Mouse (Mus musculus): Measurements from ENCODE around the gene Slc25a11. TPM values are rescaled to one million over a fixed set of nuclear protein-coding genes. Genes with fewer than 3 reads are reported as not detected.

The Slc25a11 gene
- total and polyA plus RNA-seq, 2 experiments from 2014 or later, result 154 to 168 TPM

- H3K27me3 ChIP-seq (ENCODE audit: insufficient read depth, low read length), result no peaks in the 10 kb centered on the region
- no peak overlapping the region for H3K9ac ChIP-seq (replicated peaks; ENCODE audit: low read length)
- H3K36me3 ChIP-seq (ENCODE audit: insufficient read depth, low read length), result peaks cover 16% of the 10 kb centered on the region
- H3K4me1 ChIP-seq (ENCODE audit: insufficient read depth, low read length), result no peaks in the 10 kb centered on the region
- whole genome bisulfite sequencing, result 54% methylated on average over 11 of the region's 11 CpGs
- H3K9me3 ChIP-seq (ENCODE audit: low read length), result no peaks in the 10 kb centered on the region
- H3K27ac ChIP-seq, result no peak overlapping the region
- TF ChIP-seq CTCF (IDR thresholded peaks at IDR 0.05; ENCODE audit: low read depth), result no peak
- H3K4me3 ChIP-seq (ENCODE audit: low read length), result no peak overlapping the region
- ATAC-seq, result no peak
- no peak overlapping the region for H3K4me2 ChIP-seq (ENCODE audit: low read depth, low read length)
- no peak for DNase-seq (ENCODE audit: low spot score)
Measured at GRCm38 (mm10) chr11:70674501-70674900, 27.2 kb upstream of the Slc25a11 start.

- DNase-seq (ENCODE audit: low spot score) (no peak), ATAC-seq (no peak)
- no peaks in the 10 kb centered on the region for H3K4me1 ChIP-seq (ENCODE audit: insufficient read depth, low read length)
- H3K9me3 ChIP-seq (ENCODE audit: low read length), result no peaks in the 10 kb centered on the region
- 57% methylated on average over 6 of the region's 6 CpGs for WGBS
- no peak overlapping the region for H3K4me2 ChIP-seq (ENCODE audit: low read depth, low read length)
- H3K36me3 ChIP-seq (ENCODE audit: insufficient read depth, low read length), result peaks cover 16% of the 10 kb centered on the region
- H3K27me3 ChIP-seq (ENCODE audit: insufficient read depth, low read length), result no peaks in the 10 kb centered on the region
- H3K27ac ChIP-seq, result no peak overlapping the region
- TF ChIP-seq CTCF (IDR thresholded peaks at IDR 0.05; ENCODE audit: low read depth), result no peak
- H3K4me3 ChIP-seq (ENCODE audit: low read length), result no peak overlapping the region
- no peak overlapping the region for H3K9ac ChIP-seq (replicated peaks; ENCODE audit: low read length)
Measured at GRCm38 (mm10) chr11:70674014-70674413, 26.7 kb upstream of the Slc25a11 start.

- H3K4me1 ChIP-seq (ENCODE audit: insufficient read depth, low read length), result peaks cover 4% of the 10 kb centered on the region; the same call in 1 of the 2 replicates
- WGBS, result 83% methylated on average over 16 of the region's 16 CpGs
- H3K27ac ChIP-seq, result no peak overlapping the region
- no peak for ATAC-seq
- no peaks in the 10 kb centered on the region for H3K9me3 ChIP-seq (ENCODE audit: low read length)
- H3K9ac ChIP-seq (replicated peaks; ENCODE audit: low read length), result no peak overlapping the region; the same call in 1 of the 2 replicates
- H3K4me2 ChIP-seq (ENCODE audit: low read depth, low read length), result no peak overlapping the region
- H3K27me3 ChIP-seq (ENCODE audit: insufficient read depth, low read length), result no peaks in the 10 kb centered on the region
- no peak overlapping the region for H3K4me3 ChIP-seq (ENCODE audit: low read length)
- DNase-seq (ENCODE audit: low spot score), result no peak
- no peak for TF ChIP-seq CTCF (IDR thresholded peaks at IDR 0.05; ENCODE audit: low read depth)
- H3K36me3 ChIP-seq (ENCODE audit: insufficient read depth, low read length), result peaks cover 8% of the 10 kb centered on the region; the same call in 1 of the 2 replicates
Measured at GRCm38 (mm10) chr11:70671333-70672047, 24.2 kb upstream of the Slc25a11 start.

- Histone ChIP-seq H3K9ac (replicated peaks; ENCODE audit: low read length) (peak overlapping the region; percentile 73), H3K4me2 (ENCODE audit: low read depth, low read length) (peak overlapping the region; percentile 92), H3K36me3 (ENCODE audit: insufficient read depth, low read length) (peaks cover 2% of the 10 kb centered on the region; the same call in 1 of the 2 replicates), H3K27me3 (ENCODE audit: insufficient read depth, low read length) (no peaks in the 10 kb centered on the region), H3K4me3 (ENCODE audit: low read length) (peak overlapping the region; percentile 58), H3K27ac (peak overlapping the region; percentile 98), H3K4me1 (ENCODE audit: insufficient read depth, low read length) (peaks cover 4% of the 10 kb centered on the region; the same call in 1 of the 2 replicates), H3K9me3 (ENCODE audit: low read length) (no peaks in the 10 kb centered on the region)
- DNase-seq (ENCODE audit: low spot score) (no peak), ATAC-seq (no peak)
- TF ChIP-seq CTCF (IDR thresholded peaks at IDR 0.05; ENCODE audit: low read depth), result no peak
- WGBS, result 37% methylated on average over 14 of the region's 14 CpGs
Measured at GRCm38 (mm10) chr11:70670483-70670882, 23.2 kb upstream of the Slc25a11 start.

- peak; percentile 83 for DNase-seq (ENCODE audit: low spot score)
- under 1% methylated on average over 31 of the region's 31 CpGs for WGBS
- peak overlapping the region; percentile 98 for H3K27ac ChIP-seq
- H3K4me1 ChIP-seq (ENCODE audit: insufficient read depth, low read length), result peaks cover 4% of the 10 kb centered on the region; the same call in 1 of the 2 replicates
- peak overlapping the region; percentile 58 for H3K4me3 ChIP-seq (ENCODE audit: low read length)
- no peaks in the 10 kb centered on the region for H3K27me3 ChIP-seq (ENCODE audit: insufficient read depth, low read length)
- no peaks in the 10 kb centered on the region for H3K9me3 ChIP-seq (ENCODE audit: low read length)
- peak overlapping the region; percentile 92 for H3K4me2 ChIP-seq (ENCODE audit: low read depth, low read length)
- peaks cover 5% of the 10 kb centered on the region; the same call in 1 of the 2 replicates for H3K36me3 ChIP-seq (ENCODE audit: insufficient read depth, low read length)
- peak overlapping the region; percentile 73 for H3K9ac ChIP-seq (replicated peaks; ENCODE audit: low read length)
- peak; percentile 63 for TF ChIP-seq CTCF (IDR thresholded peaks at IDR 0.05; ENCODE audit: low read depth)
- ATAC-seq, result peak; percentile 38
Measured at GRCm38 (mm10) chr11:70669582-70670345, 22.5 kb upstream of the Slc25a11 start.

GRCm38 (mm10) chr11:70668771-70669505, 21.7 kb upstream of the Slc25a11 start, which contains the start of gene Spag7:
Spag7 (minus strand) TSS chr11:70669416.
- ATAC-seq (peak; percentile 97), DNase-seq (ENCODE audit: low spot score) (peak; percentile 98)
- Histone ChIP-seq H3K27me3 (ENCODE audit: insufficient read depth, low read length) (no peaks in the 10 kb centered on the region), H3K4me3 (ENCODE audit: low read length) (peak within 1 kb of the TSS; percentile 58), H3K27ac (peak within 1 kb of the TSS; percentile 98), H3K36me3 (ENCODE audit: insufficient read depth, low read length) (peaks cover 14% of the 10 kb centered on the region), H3K4me1 (ENCODE audit: insufficient read depth, low read length) (peaks cover 4% of the 10 kb centered on the region; the same call in 1 of the 2 replicates), H3K9ac (replicated peaks; ENCODE audit: low read length) (peak within 1 kb of the TSS; percentile 73), H3K9me3 (ENCODE audit: low read length) (no peaks in the 10 kb centered on the region), H3K4me2 (ENCODE audit: low read depth, low read length) (peak within 1 kb of the TSS; percentile 92)
- no peak; the same call in 1 of the 2 replicates for TF ChIP-seq CTCF (IDR thresholded peaks at IDR 0.05; ENCODE audit: low read depth)
- WGBS, result under 1% methylated on average over 43 of the region's 44 CpGs
